Mouse (Mus musculus): ENCODE data around the gene Il19.

GRCm38 (mm10) chr1:130963891-130964290 is 24.0 kb upstream of the Il19 start:
- TF ChIP-seq GATA1 (IDR thresholded peaks at IDR 0.05; ENCODE audit: borderline replicate concordance, low read length) (no peak), FLI1 (IDR thresholded peaks at IDR 0.05; ENCODE audit: low read length) (no peak)
